Mouse (Mus musculus): ENCODE measurements around the gene Thrb. TPM values are rescaled to one million over a fixed set of nuclear protein-coding genes. Genes with fewer than 3 reads are reported as not detected.

Thrb gene
- polyA plus RNA-seq, 1 experiment from 2014 or later, result 4.7 TPM

DNA sequence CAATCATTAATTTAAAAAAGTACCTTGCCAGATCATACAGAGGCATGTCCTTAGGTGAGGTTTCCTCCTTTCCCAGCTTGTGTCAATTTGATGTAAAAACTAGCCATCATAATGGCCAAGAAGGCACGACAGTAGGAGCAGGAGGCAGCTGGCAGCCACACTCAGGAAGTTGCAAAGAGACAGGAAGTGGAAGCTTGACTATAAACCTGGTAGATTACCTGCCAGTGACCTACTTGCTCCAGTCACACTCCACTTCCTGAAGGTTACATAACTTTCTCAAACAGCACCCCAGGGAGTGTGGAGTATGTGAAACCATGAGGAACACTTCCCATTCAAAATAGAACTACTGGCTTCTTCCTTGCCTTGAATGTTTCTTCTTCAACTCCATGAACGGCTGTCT is 361.7 kb downstream of the Thrb start:
- no peaks in the 10 kb centered on the region for H3K27me3 ChIP-seq (ENCODE audit: control insufficient read depth, insufficient read depth, low read length)
- no peaks in the 10 kb centered on the region for H3K4me1 ChIP-seq (ENCODE audit: control insufficient read depth, insufficient read depth, low read length)
- H3K27ac ChIP-seq (ENCODE audit: low read length), result no peak overlapping the region
- WGBS, result 65% methylated on average over 2 of the region's 2 CpGs
- H3K36me3 ChIP-seq (ENCODE audit: control insufficient read depth, insufficient read depth, low read length), result no peaks in the 10 kb centered on the region
- ATAC-seq (ENCODE audit: insufficient read depth, low FRiP score), result no peak
- no peak overlapping the region for H3K4me3 ChIP-seq (replicated peaks; ENCODE audit: low read length)
- no peaks in the 10 kb centered on the region for H3K9me3 ChIP-seq (replicated peaks; ENCODE audit: control insufficient read depth, low read length)
- no peak overlapping the region for H3K4me2 ChIP-seq (ENCODE audit: low read depth, low read length)
- H3K9ac ChIP-seq (ENCODE audit: low read length), result no peak overlapping the region

- Histone ChIP-seq H3K4me1 (ENCODE audit: control insufficient read depth, insufficient read depth, low read length) (no peaks in the 10 kb centered on the region), H3K36me3 (ENCODE audit: control insufficient read depth, insufficient read depth, low read length) (no peaks in the 10 kb centered on the region), H3K27ac (ENCODE audit: low read length) (no peak overlapping the region), H3K4me3 (replicated peaks; ENCODE audit: low read length) (no peak overlapping the region), H3K4me2 (ENCODE audit: low read depth, low read length) (no peak overlapping the region), H3K9ac (ENCODE audit: low read length) (no peak overlapping the region), H3K27me3 (ENCODE audit: control insufficient read depth, insufficient read depth, low read length) (no peaks in the 10 kb centered on the region), H3K9me3 (replicated peaks; ENCODE audit: control insufficient read depth, low read length) (no peaks in the 10 kb centered on the region)
- ATAC-seq (ENCODE audit: insufficient read depth, low FRiP score), result no peak
Observed at GRCm38 (mm10) chr14:18022351-18022750, 362.3 kb downstream of the Thrb start.

- Histone ChIP-seq H3K9ac (ENCODE audit: low read length) (no peak overlapping the region), H3K27ac (ENCODE audit: low read length) (no peak overlapping the region), H3K4me1 (ENCODE audit: control insufficient read depth, insufficient read depth, low read length) (no peaks in the 10 kb centered on the region), H3K36me3 (ENCODE audit: control insufficient read depth, insufficient read depth, low read length) (no peaks in the 10 kb centered on the region), H3K4me3 (replicated peaks; ENCODE audit: low read length) (no peak overlapping the region), H3K27me3 (ENCODE audit: control insufficient read depth, insufficient read depth, low read length) (no peaks in the 10 kb centered on the region), H3K9me3 (replicated peaks; ENCODE audit: control insufficient read depth, low read length) (no peaks in the 10 kb centered on the region), H3K4me2 (ENCODE audit: low read depth, low read length) (no peak overlapping the region)
- 84% methylated on average over 1 of the region's 1 CpGs for WGBS
- ATAC-seq (ENCODE audit: insufficient read depth, low FRiP score), result no peak
Observed at GRCm38 (mm10) chr14:18027867-18028266, 367.8 kb downstream of the Thrb start.

DNA sequence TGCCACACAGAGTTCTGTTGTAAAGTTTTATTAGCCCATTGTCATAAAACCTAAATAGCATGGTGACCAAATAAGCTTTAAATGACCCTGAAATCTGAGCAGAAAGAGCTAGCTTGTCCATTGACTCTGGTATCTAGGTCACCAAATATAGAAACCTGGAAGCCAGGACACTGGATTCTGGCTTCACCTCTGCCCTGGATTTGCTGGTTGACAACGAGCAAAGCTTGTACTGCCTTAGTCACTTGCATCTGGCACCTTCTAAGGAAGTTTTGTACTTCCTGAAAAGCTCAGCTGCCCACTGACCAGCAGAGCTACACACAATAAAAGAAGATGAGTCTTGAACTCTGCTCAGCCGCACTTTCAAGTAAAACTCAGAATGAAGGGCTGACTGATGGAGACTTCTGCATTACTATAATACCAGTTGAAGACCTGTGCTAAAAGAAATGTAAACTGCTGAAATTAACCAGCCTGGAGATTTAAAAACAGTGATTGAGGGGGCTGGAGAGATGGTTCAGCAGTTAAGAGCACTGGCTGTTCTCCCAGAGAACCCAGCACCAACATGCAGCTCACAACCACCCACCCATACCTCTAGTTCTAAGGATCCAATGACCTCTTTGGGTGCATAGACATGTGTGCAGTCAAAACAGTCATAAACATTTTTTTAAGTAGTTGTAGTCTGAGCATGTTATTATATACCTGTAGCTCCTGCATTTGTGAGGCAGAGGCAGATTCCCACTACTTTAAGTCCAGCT is 369.3 kb downstream of the Thrb start:
- WGBS, result 57% methylated on average over 2 of the region's 2 CpGs
- Histone ChIP-seq H3K4me1 (ENCODE audit: control insufficient read depth, insufficient read depth, low read length) (no peaks in the 10 kb centered on the region), H3K4me2 (ENCODE audit: low read depth, low read length) (no peak overlapping the region), H3K36me3 (ENCODE audit: control insufficient read depth, insufficient read depth, low read length) (no peaks in the 10 kb centered on the region), H3K9me3 (replicated peaks; ENCODE audit: control insufficient read depth, low read length) (no peaks in the 10 kb centered on the region), H3K9ac (ENCODE audit: low read length) (no peak overlapping the region), H3K27me3 (ENCODE audit: control insufficient read depth, insufficient read depth, low read length) (no peaks in the 10 kb centered on the region), H3K4me3 (replicated peaks; ENCODE audit: low read length) (no peak overlapping the region), H3K27ac (ENCODE audit: low read length) (no peak overlapping the region)
- no peak for ATAC-seq (ENCODE audit: insufficient read depth, low FRiP score)

GRCm38 (mm10) chr14:18031941-18032340 is 371.9 kb downstream of the Thrb start:
- H3K27me3 ChIP-seq (ENCODE audit: control insufficient read depth, insufficient read depth, low read length), result no peaks in the 10 kb centered on the region
- H3K9me3 ChIP-seq (replicated peaks; ENCODE audit: control insufficient read depth, low read length), result no peaks in the 10 kb centered on the region
- H3K4me2 ChIP-seq (ENCODE audit: low read depth, low read length), result no peak overlapping the region
- 81% methylated on average over 3 of the region's 3 CpGs for WGBS
- H3K9ac ChIP-seq (ENCODE audit: low read length), result no peak overlapping the region
- no peaks in the 10 kb centered on the region for H3K4me1 ChIP-seq (ENCODE audit: control insufficient read depth, insufficient read depth, low read length)
- no peak overlapping the region for H3K4me3 ChIP-seq (replicated peaks; ENCODE audit: low read length)
- no peak for ATAC-seq (ENCODE audit: insufficient read depth, low FRiP score)
- H3K36me3 ChIP-seq (ENCODE audit: control insufficient read depth, insufficient read depth, low read length), result no peaks in the 10 kb centered on the region
- H3K27ac ChIP-seq (ENCODE audit: low read length), result no peak overlapping the region

- no peaks in the 10 kb centered on the region for H3K27me3 ChIP-seq (ENCODE audit: control insufficient read depth, insufficient read depth, low read length)
- no peaks in the 10 kb centered on the region for H3K9me3 ChIP-seq (replicated peaks; ENCODE audit: control insufficient read depth, low read length)
- no peaks in the 10 kb centered on the region for H3K36me3 ChIP-seq (ENCODE audit: control insufficient read depth, insufficient read depth, low read length)
- no peaks in the 10 kb centered on the region for H3K4me1 ChIP-seq (ENCODE audit: control insufficient read depth, insufficient read depth, low read length)
- H3K9ac ChIP-seq (ENCODE audit: low read length), result no peak overlapping the region
- no peak overlapping the region for H3K4me2 ChIP-seq (ENCODE audit: low read depth, low read length)
- ATAC-seq (ENCODE audit: insufficient read depth, low FRiP score), result no peak
- no peak overlapping the region for H3K27ac ChIP-seq (ENCODE audit: low read length)
- WGBS, result 73% methylated on average over 5 of the region's 5 CpGs
- no peak overlapping the region for H3K4me3 ChIP-seq (replicated peaks; ENCODE audit: low read length)
Observed at GRCm38 (mm10) chr14:18036573-18036972, 376.5 kb downstream of the Thrb start.

GRCm38 (mm10) chr14:18062082-18062772 is 402.2 kb downstream of the Thrb start:
- Histone ChIP-seq H3K27ac (ENCODE audit: low read length) (no peak overlapping the region), H3K27me3 (ENCODE audit: control insufficient read depth, insufficient read depth, low read length) (no peaks in the 10 kb centered on the region), H3K9me3 (replicated peaks; ENCODE audit: control insufficient read depth, low read length) (no peaks in the 10 kb centered on the region), H3K4me3 (replicated peaks; ENCODE audit: low read length) (no peak overlapping the region), H3K4me1 (ENCODE audit: control insufficient read depth, insufficient read depth, low read length) (no peaks in the 10 kb centered on the region), H3K4me2 (ENCODE audit: low read depth, low read length) (no peak overlapping the region), H3K36me3 (ENCODE audit: control insufficient read depth, insufficient read depth, low read length) (no peaks in the 10 kb centered on the region), H3K9ac (ENCODE audit: low read length) (no peak overlapping the region)
- WGBS, result 61% methylated on average over 5 of the region's 5 CpGs
- no peak for ATAC-seq (ENCODE audit: insufficient read depth, low FRiP score)

Data from stomach, embryonic 16.5 days (tissue).